Mouse (Mus musculus) heart, embryonic 11.5 days (tissue): ENCODE data around the gene Tanc1. TPM values are rescaled to one million over a fixed set of nuclear protein-coding genes. Genes with fewer than 3 reads are reported as not detected.

ENCODE experiments used
- polyA plus RNA-seq: library from polyadenylated mRNA; unstranded; fragments of >200 nt; fragmentation: Nextera tagmentation; extraction: Ambion mirVana; gene quantifications from 2 replicates; pipeline ENCODE4 v1.2.1, GENCODE M21; 2014

The Tanc1 gene
- polyA plus RNA-seq, 1 experiment from 2014 or later = 26.0 TPM

Other genes with a start within 250 kb of the Tanc1 start
- gene Dapl1, start 127.4 kb upstream of the Tanc1 start, polyA plus RNA-seq = 0.70 TPM in 1 of 2 replicates, not detected in the other